Mouse (Mus musculus): ENCODE data around the gene Zxdc. TPM values are rescaled to one million over a fixed set of nuclear protein-coding genes. Genes with fewer than 3 reads are reported as not detected.

Gene Zxdc
- 17.3 and 18.2 TPM in 2 replicates for polyA plus RNA-seq (2012; rRNA removed)

GRCm38 (mm10) chr6:90368976-90369724 lies at the start of gene Zxdc:
Gene Zxdc, plus strand, starts transcription at chr6:90369492.
- Histone ChIP-seq H3K27ac (ENCODE audit: insufficient read depth, low read length) (peak within 1 kb of the TSS; percentile 85), H3K4me3 (ENCODE audit: insufficient read depth, low read length) (peak within 1 kb of the TSS; percentile 73), H3K4me1 (ENCODE audit: control insufficient read depth, insufficient read depth, low read length) (peaks cover 7% of the 10 kb centered on the region)
- TF ChIP-seq CTCF (IDR thresholded peaks at IDR 0.05; ENCODE audit: extremely low read depth, insufficient read depth, low read length) (no peak), POLR2A (IDR thresholded peaks at IDR 0.05; ENCODE audit: extremely low read depth, insufficient read depth, low read length) (peak; percentile 79)

- Histone ChIP-seq H3K27ac (ENCODE audit: insufficient read depth, low read length) (no peak overlapping the region), H3K4me3 (ENCODE audit: insufficient read depth, low read length) (no peak overlapping the region), H3K4me1 (ENCODE audit: control insufficient read depth, insufficient read depth, low read length) (no peaks in the 10 kb centered on the region)
- TF ChIP-seq POLR2A (IDR thresholded peaks at IDR 0.05; ENCODE audit: extremely low read depth, insufficient read depth, low read length) (no peak), CTCF (IDR thresholded peaks at IDR 0.05; ENCODE audit: extremely low read depth, insufficient read depth, low read length) (no peak)
Observed at GRCm38 (mm10) chr6:90320429-90320828, 48.9 kb upstream of the Zxdc start.

- no peak overlapping the region for H3K27ac ChIP-seq (ENCODE audit: insufficient read depth, low read length)
- H3K4me1 ChIP-seq (ENCODE audit: control insufficient read depth, insufficient read depth, low read length) = no peaks in the 10 kb centered on the region
- TF ChIP-seq POLR2A (IDR thresholded peaks at IDR 0.05; ENCODE audit: extremely low read depth, insufficient read depth, low read length) (no peak), CTCF (IDR thresholded peaks at IDR 0.05; ENCODE audit: extremely low read depth, insufficient read depth, low read length) (no peak)
- H3K4me3 ChIP-seq (ENCODE audit: insufficient read depth, low read length) = no peak overlapping the region
Observed at GRCm38 (mm10) chr6:90321811-90322210, 47.5 kb upstream of the Zxdc start.

- no peak overlapping the region for H3K27ac ChIP-seq (ENCODE audit: insufficient read depth, low read length)
- TF ChIP-seq CTCF (IDR thresholded peaks at IDR 0.05; ENCODE audit: extremely low read depth, insufficient read depth, low read length) (no peak), POLR2A (IDR thresholded peaks at IDR 0.05; ENCODE audit: extremely low read depth, insufficient read depth, low read length) (no peak)
- H3K4me3 ChIP-seq (ENCODE audit: insufficient read depth, low read length) = no peak overlapping the region
- H3K4me1 ChIP-seq (ENCODE audit: control insufficient read depth, insufficient read depth, low read length) = no peaks in the 10 kb centered on the region
Observed at GRCm38 (mm10) chr6:90324026-90324425, 45.3 kb upstream of the Zxdc start.

GRCm38 (mm10) chr6:90324463-90324862 lies 44.8 kb upstream of the Zxdc start:
- no peaks in the 10 kb centered on the region for H3K4me1 ChIP-seq (ENCODE audit: control insufficient read depth, insufficient read depth, low read length)
- TF ChIP-seq CTCF (IDR thresholded peaks at IDR 0.05; ENCODE audit: extremely low read depth, insufficient read depth, low read length) (no peak), POLR2A (IDR thresholded peaks at IDR 0.05; ENCODE audit: extremely low read depth, insufficient read depth, low read length) (no peak)
- no peak overlapping the region for H3K4me3 ChIP-seq (ENCODE audit: insufficient read depth, low read length)
- no peak overlapping the region for H3K27ac ChIP-seq (ENCODE audit: insufficient read depth, low read length)

GRCm38 (mm10) chr6:90324991-90325390 lies 44.3 kb upstream of the Zxdc start, which contains the start of gene Chst13:
Gene Chst13, minus strand, starts transcription at chr6:90325185.
- H3K4me3 ChIP-seq (ENCODE audit: insufficient read depth, low read length) = no peak within 1 kb of the TSS
- no peaks in the 10 kb centered on the region for H3K4me1 ChIP-seq (ENCODE audit: control insufficient read depth, insufficient read depth, low read length)
- TF ChIP-seq POLR2A (IDR thresholded peaks at IDR 0.05; ENCODE audit: extremely low read depth, insufficient read depth, low read length) (no peak), CTCF (IDR thresholded peaks at IDR 0.05; ENCODE audit: extremely low read depth, insufficient read depth, low read length) (no peak)
- no peak within 1 kb of the TSS for H3K27ac ChIP-seq (ENCODE audit: insufficient read depth, low read length)

GRCm38 (mm10) chr6:90327670-90328069 lies 41.6 kb upstream of the Zxdc start:
- Histone ChIP-seq H3K4me3 (ENCODE audit: insufficient read depth, low read length) (no peak overlapping the region), H3K4me1 (ENCODE audit: control insufficient read depth, insufficient read depth, low read length) (no peaks in the 10 kb centered on the region), H3K27ac (ENCODE audit: insufficient read depth, low read length) (no peak overlapping the region)
- TF ChIP-seq POLR2A (IDR thresholded peaks at IDR 0.05; ENCODE audit: extremely low read depth, insufficient read depth, low read length) (no peak), CTCF (IDR thresholded peaks at IDR 0.05; ENCODE audit: extremely low read depth, insufficient read depth, low read length) (peak; percentile 56)

- no peak overlapping the region for H3K27ac ChIP-seq (ENCODE audit: insufficient read depth, low read length)
- no peaks in the 10 kb centered on the region for H3K4me1 ChIP-seq (ENCODE audit: control insufficient read depth, insufficient read depth, low read length)
- no peak overlapping the region for H3K4me3 ChIP-seq (ENCODE audit: insufficient read depth, low read length)
- TF ChIP-seq CTCF (IDR thresholded peaks at IDR 0.05; ENCODE audit: extremely low read depth, insufficient read depth, low read length) (no peak), POLR2A (IDR thresholded peaks at IDR 0.05; ENCODE audit: extremely low read depth, insufficient read depth, low read length) (no peak)
Observed at GRCm38 (mm10) chr6:90329953-90330352, 39.3 kb upstream of the Zxdc start.

- TF ChIP-seq CTCF (IDR thresholded peaks at IDR 0.05; ENCODE audit: extremely low read depth, insufficient read depth, low read length) = no peak
- TF ChIP-seq POLR2A (IDR thresholded peaks at IDR 0.05; ENCODE audit: extremely low read depth, insufficient read depth, low read length) = no peak
- Histone ChIP-seq H3K4me1 (ENCODE audit: control insufficient read depth, insufficient read depth, low read length) (no peaks in the 10 kb centered on the region), H3K4me3 (ENCODE audit: insufficient read depth, low read length) (no peak within 1 kb of the TSS), H3K27ac (ENCODE audit: insufficient read depth, low read length) (no peak within 1 kb of the TSS)
Observed at GRCm38 (mm10) chr6:90332561-90333425, 36.5 kb upstream of the Zxdc start, which contains the start of gene Uroc1. Gene Uroc1, plus strand, starts transcription at chr6:90333284.

Data from cortical plate, adult 2 months (tissue).